Mouse (Mus musculus) frontal cortex, adult 2 months (tissue): Measurements from ENCODE around the gene Naaladl1. TPM values are rescaled to one million over a fixed set of nuclear protein-coding genes. Genes with fewer than 3 reads are reported as not detected.
A peak's percentile ranks its signal among the peaks of the same experiment; 100 is the strongest.

Experiments used
- DNase-seq, 2 experiments: peaks; one replicate each; pipeline ENCODE4 v3.0.0; 2022; ENCODE audit warnings: low spot score in 1 of 2; ENCODE audit errors: extremely low spot score in 1 of 2
- polyA plus RNA-seq: library from polyadenylated mRNA; depleted of rRNA; stranded (reverse); fragments of >200 nt; gene quantifications from 2 replicates; pipeline ENCODE4 v1.2.3, GENCODE M21; 2012; rRNA removed

Gene Naaladl1
- 0.26 and 0.32 TPM in 2 replicates for polyA plus RNA-seq

DNA sequence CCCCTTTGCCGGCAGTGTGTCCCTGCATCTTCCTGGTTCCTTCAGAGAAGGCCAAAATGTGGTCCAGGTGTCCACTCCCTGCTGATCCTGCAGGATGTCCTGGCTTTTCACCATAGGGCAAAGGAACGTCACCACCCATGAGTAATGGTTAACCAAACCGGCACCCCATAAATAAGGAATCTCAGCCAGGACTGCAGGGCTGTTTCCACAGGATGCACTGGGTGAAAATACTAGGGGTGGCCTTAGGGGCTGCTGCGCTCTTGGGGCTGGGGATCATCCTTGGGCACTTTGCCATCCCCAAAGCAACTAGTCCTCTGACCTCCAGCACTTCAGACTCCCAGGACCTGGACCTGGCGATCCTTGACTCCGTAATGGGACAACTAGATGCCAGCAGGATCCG is at the start of gene Naaladl1:
Gene Naaladl1, plus strand, starts transcription at position 197 of the 400 bp plus-strand sequence.
- no peak for DNase-seq

- DNase-seq, result no peak
These were observed 48.9 kb upstream of the Naaladl1 start for GRCm38 (mm10) chr19:6056696-6057095.

DNA sequence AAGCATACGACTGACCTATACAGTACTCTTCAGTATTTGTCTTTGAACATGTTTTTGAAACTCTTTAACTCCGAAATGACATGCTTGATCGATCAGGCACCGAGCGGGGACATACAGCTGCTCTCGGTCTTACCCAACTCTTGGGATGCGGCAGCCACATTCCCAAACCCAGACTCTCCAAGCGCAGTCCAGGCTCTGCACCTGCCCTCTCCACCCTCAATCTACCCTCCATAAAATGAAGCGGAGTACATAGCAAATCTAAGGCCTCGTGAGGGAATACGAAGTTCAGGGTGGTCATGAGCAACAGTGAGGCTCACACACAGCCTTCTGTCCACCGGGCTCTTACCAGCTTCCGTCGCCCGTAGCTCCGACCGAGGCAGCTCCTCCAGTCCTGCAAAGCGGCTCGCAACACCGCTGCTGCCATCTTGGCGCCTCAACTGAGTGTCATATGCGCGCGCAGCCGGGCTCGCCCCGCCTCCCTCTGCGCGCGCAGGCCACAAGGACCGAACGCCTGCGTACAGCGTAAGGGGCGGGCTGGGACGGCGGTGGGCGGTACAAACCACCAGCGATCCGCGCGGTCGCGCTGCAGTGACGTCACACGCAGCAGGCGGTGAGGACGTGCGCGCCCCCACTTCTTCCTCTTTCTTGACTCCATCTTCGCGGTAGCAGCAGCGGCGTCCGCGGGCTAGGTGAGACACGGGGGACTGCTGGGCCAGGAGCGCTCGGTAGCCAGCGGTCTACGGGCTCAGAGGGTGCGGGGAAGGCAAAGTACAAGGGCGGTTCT is 48.1 kb upstream of the Naaladl1 start, which contains the start of the genes Mrpl49 and Fau:
Gene Mrpl49, minus strand, starts transcription at position 473 of the 784 bp plus-strand sequence.
Gene Fau, plus strand, starts transcription at position 532 of the 784 bp plus-strand sequence.
- peak; percentile 97 to 99 for DNase-seq

- no peak for DNase-seq
These were observed 47.1 kb upstream of the Naaladl1 start for GRCm38 (mm10) chr19:6058513-6058912.

GRCm38 (mm10) chr19:6058966-6059365 is 46.6 kb upstream of the Naaladl1 start:
- DNase-seq, result no peak

DNA sequence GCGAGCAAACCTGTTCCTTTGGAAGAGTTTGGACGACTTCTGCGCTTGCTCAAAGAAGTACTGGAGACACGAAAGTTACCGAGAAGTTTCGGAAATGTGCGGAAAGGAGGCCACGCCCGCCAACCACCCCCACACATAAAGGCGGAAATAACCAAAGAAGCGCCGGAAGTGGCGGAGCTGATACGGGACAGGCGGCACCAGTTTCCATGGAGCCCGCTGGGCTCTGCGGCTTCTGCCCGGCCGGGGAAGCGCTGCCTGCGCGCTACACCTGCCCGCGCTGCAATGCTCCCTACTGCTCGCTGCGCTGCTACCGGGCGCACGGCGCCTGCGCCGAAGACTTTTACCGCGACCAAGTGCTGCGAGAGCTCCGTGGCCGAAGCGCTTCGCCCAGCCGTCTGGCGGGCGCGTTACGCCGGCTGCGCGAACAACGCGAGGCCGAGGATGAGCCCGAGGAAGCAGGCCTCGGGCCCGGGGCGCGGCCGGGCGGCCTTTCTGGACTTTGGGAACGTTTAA is 44.5 kb upstream of the Naaladl1 start, which contains the start of gene Znhit2:
Gene Znhit2, plus strand, starts transcription at position 172 of the 513 bp plus-strand sequence.
- DNase-seq, result peak; percentile 94 to 97

DNA sequence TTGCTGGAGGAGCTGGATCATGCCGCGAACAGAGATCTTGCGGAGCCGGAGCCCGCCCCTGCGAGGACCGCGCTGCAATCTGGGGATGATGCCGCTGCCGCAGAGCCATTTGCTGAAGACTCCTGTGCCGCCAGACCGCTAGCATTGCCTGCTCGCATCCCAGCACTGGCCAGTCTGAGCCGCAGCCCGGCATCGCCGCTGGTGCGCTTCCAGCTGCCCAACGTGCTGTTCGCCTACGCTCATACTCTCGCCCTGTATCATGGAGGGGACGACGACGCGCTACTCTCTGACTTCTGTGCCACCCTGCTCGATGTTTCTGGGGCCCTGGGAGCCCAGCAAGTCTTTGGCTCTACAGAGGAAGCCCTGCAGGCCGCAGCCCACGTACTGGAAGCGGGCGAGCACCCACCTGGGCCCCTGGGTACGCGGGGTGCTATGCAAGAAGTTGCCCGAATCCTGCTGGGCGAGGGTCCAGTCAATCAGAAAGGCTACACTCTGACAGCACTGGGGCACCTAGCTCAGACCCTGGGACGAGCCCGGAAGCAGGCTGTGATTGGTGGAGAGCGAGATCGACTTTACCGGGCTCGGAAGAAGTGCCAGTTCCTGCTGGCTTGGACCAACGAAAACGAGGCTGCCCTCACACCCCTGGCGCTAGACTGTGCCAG is 43.8 kb upstream of the Naaladl1 start:
- peak in 1 of 2 experiments; percentile 39 for DNase-seq

- no peak for DNase-seq
These were observed 43.2 kb upstream of the Naaladl1 start for GRCm38 (mm10) chr19:6062418-6062817.

DNA sequence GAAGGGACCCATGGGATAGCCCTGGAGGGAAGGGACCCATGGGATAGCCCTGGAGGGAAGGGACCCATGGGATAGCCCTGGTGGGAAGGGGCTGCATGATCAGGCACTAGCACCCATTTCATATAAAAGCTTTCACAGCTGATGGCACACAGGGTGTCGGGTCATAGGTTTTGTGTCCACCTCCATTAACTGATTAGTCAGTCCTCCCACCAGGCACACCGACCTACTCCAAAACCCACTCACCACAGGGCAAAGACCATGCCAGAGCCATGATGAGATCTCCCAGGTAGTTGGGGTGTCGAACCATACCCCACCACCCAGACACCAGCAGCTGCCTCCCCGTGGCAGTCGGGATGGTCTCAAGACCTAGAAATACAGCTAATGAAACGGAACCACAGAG is 42.5 kb upstream of the Naaladl1 start:
- no peak for DNase-seq

DNA sequence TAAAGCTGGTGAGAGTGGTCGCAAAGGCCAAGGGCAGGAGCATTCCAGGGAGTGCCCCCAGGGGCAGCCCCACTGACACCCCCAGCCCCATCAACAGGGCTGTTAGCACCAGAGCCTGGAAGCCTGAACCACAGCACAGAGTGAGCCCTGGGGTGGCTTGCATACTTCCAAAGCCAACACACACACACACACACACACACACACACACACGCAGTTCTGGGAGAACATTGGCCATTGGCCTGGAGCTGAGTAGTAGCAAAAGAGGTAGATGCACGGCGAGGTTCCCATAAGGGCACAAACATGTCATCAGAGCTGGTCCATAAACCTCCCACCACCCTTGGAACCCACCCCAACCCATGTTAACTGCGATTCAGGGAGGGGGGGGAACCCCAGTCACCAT is 39.0 kb upstream of the Naaladl1 start:
- DNase-seq, result no peak

GRCm38 (mm10) chr19:6067011-6067723 is 38.4 kb upstream of the Naaladl1 start:
- peak; percentile 75 to 89 for DNase-seq

GRCm38 (mm10) chr19:6067724-6068415 is 37.7 kb upstream of the Naaladl1 start, which contains the start of gene Tm7sf2:
Gene Tm7sf2 (minus strand): TSS chr19:6068373.
- peak; percentile 77 to 86 for DNase-seq

- no peak for DNase-seq
These were observed 36.6 kb upstream of the Naaladl1 start for GRCm38 (mm10) chr19:6068951-6069350.

DNA sequence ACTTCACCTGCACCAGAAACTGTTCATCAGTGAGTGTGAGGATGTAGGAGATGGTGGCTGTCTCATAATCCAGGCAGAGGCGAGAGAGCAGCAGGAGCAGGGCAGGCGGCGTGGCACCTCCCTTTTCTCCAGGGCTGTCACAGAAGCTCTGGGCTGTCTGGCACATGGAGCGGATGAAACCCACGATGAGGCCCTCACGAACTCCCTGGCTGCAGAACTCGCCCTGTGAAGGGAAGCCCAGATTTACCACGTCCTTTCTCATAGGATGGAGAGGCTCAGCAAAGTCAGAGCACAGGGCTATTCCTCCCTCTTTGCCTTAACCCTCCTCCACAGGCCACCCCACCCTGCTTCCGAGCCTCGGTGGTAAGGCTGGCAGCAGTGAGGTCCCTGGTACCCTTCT is 35.7 kb upstream of the Naaladl1 start:
- no peak for DNase-seq

GRCm38 (mm10) chr19:6070571-6071250 is 34.9 kb upstream of the Naaladl1 start:
- no peak for DNase-seq

DNA sequence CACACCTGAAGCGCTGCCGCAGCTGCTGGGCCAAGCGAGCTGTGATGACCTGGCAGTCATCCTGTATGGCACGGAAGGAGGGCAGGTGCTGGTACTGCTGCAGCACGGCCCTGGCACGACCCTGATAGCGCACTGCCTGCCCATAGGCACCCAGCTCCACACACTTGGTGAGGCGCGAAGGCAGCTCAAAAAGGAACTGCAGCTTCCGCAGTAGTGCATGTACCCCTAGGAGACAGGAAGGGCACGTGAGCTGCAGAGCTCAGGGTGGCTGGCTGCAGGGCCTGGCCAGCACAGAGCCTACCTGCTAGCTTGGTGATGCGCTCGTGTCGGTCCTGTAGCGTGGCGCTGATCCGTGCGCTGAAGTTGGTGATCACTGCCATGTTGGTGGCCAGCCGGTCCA is 34.3 kb upstream of the Naaladl1 start:
- DNase-seq, result no peak

DNA sequence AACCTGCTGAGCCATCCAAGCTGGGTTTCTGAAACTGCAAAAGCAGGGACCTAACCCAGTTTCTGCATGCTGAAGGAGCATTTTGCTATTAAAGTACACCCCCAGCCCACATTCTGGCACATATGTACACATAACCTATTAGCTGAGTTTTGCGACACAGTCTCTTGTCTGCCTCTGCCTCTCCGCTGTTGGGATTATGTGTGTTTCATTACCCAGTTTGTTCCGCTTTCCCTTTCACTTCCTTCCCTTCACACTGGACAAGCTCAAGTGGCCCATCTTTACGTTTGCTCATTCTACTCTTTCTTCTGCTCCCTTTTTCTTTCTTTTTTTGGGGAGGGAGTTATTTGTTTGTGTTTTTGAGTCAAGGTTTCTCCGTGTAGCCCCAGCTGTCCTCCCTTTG is 31.7 kb upstream of the Naaladl1 start:
- no peak for DNase-seq

DNA sequence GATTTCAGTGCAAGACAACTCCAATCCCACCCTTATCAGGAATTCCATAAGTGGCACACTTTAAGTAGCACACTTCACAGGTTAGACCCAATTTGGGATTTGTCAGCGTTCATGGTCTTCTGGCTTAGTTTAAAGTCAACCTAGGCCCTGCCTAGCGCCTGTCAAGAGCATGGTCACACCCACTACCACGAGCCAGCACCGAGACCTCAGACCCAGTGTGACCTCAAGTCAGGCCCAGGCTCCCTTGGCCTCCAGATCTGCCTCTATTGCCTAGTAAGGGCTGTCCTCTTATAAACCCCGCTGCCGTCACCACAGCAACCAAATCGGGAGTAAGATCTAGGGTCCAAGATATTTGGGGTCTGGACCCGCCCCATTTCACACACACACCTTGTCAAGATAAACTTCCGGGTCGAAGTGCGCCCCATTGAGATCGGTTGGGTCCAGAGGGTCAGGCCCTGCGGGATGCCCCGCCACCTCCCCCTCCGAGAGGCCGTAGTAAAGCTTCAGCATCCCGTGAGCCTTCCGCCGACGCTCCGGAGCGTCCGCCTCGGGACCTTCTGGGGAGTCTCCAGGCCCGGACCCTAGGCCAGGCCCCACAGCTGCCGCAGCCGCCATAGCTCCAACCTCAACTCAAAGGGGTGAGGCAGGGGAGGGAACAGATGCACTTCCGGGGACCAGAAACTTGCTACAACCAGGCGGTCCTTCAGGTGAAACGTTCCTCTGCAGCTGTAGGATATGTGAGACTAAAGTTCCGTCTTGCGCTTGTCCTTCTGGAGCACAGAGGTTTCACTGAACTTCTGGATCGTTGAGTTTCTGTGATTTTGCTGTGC is 28.8 kb upstream of the Naaladl1 start, which contains the start of gene Vps51:
Gene Vps51, minus strand, starts transcription at position 668 of the 830 bp plus-strand sequence.
- DNase-seq, result peak; percentile 81 to 94
